Mouse (Mus musculus) left cerebral cortex, postnatal 14 days (tissue): ENCODE measurements around the gene Sirt5. TPM values are rescaled to one million over a fixed set of nuclear protein-coding genes. Genes with fewer than 3 reads are reported as not detected.

Source experiments
- total RNA-seq, 2 experiments: library from RNA; stranded (reverse); gene quantifications; 2 replicates each; pipeline ENCODE4 v1.2.3; 2021

The Sirt5 gene
- total RNA-seq, 2 experiments from 2014 or later = 16.3 to 18.7 TPM

Other genes with a start within 250 kb of the Sirt5 start
- gene Tbc1d7, start 194.0 kb upstream of the Sirt5 start, total RNA-seq = 10 to 100 TPM; 35.0 to 39.7 TPM
- 10 to 100 TPM; 59.1 to 69.9 TPM for gene Gfod1, start 61.3 kb upstream of the Sirt5 start, total RNA-seq
- gene Nol7, start 32.9 kb downstream of the Sirt5 start, total RNA-seq = 10 to 100 TPM; 78.5 to 80.1 TPM
- gene Ranbp9, start 115.8 kb downstream of the Sirt5 start, total RNA-seq = 10 to 100 TPM; 84.1 to 87.9 TPM
- 10 to 100 TPM; 12.5 to 14.6 TPM for gene Mcur1, start 194.7 kb downstream of the Sirt5 start, total RNA-seq